Mouse (Mus musculus) neural tube, embryonic 11.5 days (tissue): ENCODE results near the gene Gm20388. TPM values are rescaled to one million over a fixed set of nuclear protein-coding genes. Genes with fewer than 3 reads are reported as not detected.

Experiments used
- ATAC-seq: fragments of 200-750 bp; cut with Nextera tagmentation; 2 replicates; pipeline ENCODE4 v1.8.0; 2017; ENCODE audit warnings: moderate number of reproducible peaks, mild to moderate bottlenecking, moderate TSS enrichment, moderate library complexity; ENCODE audit not compliant: insufficient read depth, low FRiP score, low TSS enrichment
- DNase-seq: peaks from one replicate; pipeline ENCODE4 v3.0.0-alpha.2; 2015; ENCODE audit warnings: low spot score
- H3K27ac ChIP-seq: fragments of 300-500 bp; sonication (generic); 2 replicates; pipeline ENCODE4 v1.5.1; 2014; ENCODE audit warnings: low read depth, mild to moderate bottlenecking, low read length
- H3K27me3 ChIP-seq: fragments of 300-500 bp; sonication (generic); 2 replicates; pipeline ENCODE4 v1.6.1; 2014; ENCODE audit warnings: mild to moderate bottlenecking, low read length, mixed read lengths; ENCODE audit not compliant: control insufficient read depth, insufficient read depth
- H3K36me3 ChIP-seq: fragments of 300-500 bp; sonication (generic); 2 replicates; pipeline ENCODE4 v1.6.1; 2014; ENCODE audit warnings: mild to moderate bottlenecking, low read length, moderate library complexity, mixed read lengths; ENCODE audit not compliant: control insufficient read depth, insufficient read depth
- H3K4me1 ChIP-seq: fragments of 300-500 bp; sonication (generic); 2 replicates; pipeline ENCODE4 v1.6.1; 2014; ENCODE audit warnings: low read length, mixed read lengths; ENCODE audit not compliant: control insufficient read depth, insufficient read depth
- H3K4me2 ChIP-seq: fragments of 300-500 bp; sonication (generic); 2 replicates; pipeline ENCODE4 v1.6.1; 2014; ENCODE audit warnings: low read depth, mild to moderate bottlenecking, moderate library complexity
- H3K4me3 ChIP-seq: fragments of 300-500 bp; sonication (generic); 2 replicates; pipeline ENCODE4 v1.5.1; 2014; ENCODE audit warnings: low read depth, low read length
- H3K9ac ChIP-seq: fragments of 300-500 bp; sonication (generic); 2 replicates; pipeline ENCODE4 v1.6.1; 2014; ENCODE audit warnings: mild to moderate bottlenecking, low read length
- H3K9me3 ChIP-seq: fragments of 300-500 bp; sonication (generic); 2 replicates; pipeline ENCODE4 v1.6.1; 2016; ENCODE audit warnings: low read length; ENCODE audit not compliant: control insufficient read depth
- WGBS: fragments of 180-500 bp; shearing (Covaris S2); extraction: QIAGEN DNeasy Blood & Tissue Kit; methylation state at CpG from one replicate; pipeline ENCODE4 v1.1.7; 2014; 5-methylcytosine and 5-hydroxymethylcytosine counted together
- polyA plus RNA-seq: library from polyadenylated mRNA; unstranded; fragments of >200 nt; fragmentation: Nextera tagmentation; extraction: Ambion mirVana; gene quantifications from 2 replicates; pipeline ENCODE4 v1.2.1, GENCODE M21; 2014

Gm20388 gene
- polyA plus RNA-seq, 1 experiment from 2014 or later: not detected

GRCm38 (mm10) chr8:122639521-122640248, 2729.0 kb downstream of the Gm20388 start:
- WGBS: 41% methylated on average over 16 of the region's 16 CpGs
- Histone ChIP-seq H3K27me3 (no peaks in the 10 kb centered on the region), H3K4me2 (no peak overlapping the region), H3K9me3 (no peaks in the 10 kb centered on the region), H3K4me3 (no peak overlapping the region), H3K36me3 (no peaks in the 10 kb centered on the region), H3K9ac (no peak overlapping the region), H3K4me1 (peaks cover 19% of the 10 kb centered on the region), H3K27ac (no peak overlapping the region; the same call in 1 of the 2 replicates)
- peak; percentile 57 for DNase-seq
- no peak for ATAC-seq

GRCm38 (mm10) chr8:122640825-122641224, 2730.2 kb downstream of the Gm20388 start:
- Histone ChIP-seq H3K27me3 (no peaks in the 10 kb centered on the region), H3K9ac (no peak overlapping the region), H3K36me3 (no peaks in the 10 kb centered on the region), H3K9me3 (no peaks in the 10 kb centered on the region), H3K4me1 (peaks cover 19% of the 10 kb centered on the region), H3K4me3 (no peak overlapping the region), H3K27ac (no peak overlapping the region), H3K4me2 (no peak overlapping the region)
- DNase-seq (no peak), ATAC-seq (no peak)
- 67% methylated on average over 4 of the region's 4 CpGs for WGBS

GRCm38 (mm10) chr8:122641406-122641805, 2730.8 kb downstream of the Gm20388 start:
- ATAC-seq (no peak), DNase-seq (no peak)

DNA sequence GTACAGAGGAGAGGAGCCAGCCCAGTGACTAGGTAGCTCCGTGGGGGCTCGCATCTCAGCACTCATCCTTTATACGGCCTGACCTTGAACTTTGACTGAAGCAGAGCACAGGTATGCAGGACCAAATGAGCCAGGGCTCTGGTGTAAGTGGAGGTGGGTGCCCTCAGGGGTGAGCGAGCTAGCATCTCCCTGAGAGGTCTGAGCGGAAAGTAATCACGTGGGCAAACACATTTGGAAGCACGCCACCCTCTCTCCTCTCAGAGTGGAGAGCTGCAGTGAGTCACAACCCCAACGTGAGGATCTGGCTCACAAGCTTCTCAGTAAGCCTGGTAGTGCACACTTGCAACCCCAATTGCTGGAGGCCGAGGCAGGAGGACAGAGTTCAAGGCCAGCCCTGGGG, 2731.4 kb downstream of the Gm20388 start:
- no peak overlapping the region for H3K4me3 ChIP-seq
- H3K27ac ChIP-seq: no peak overlapping the region
- H3K4me2 ChIP-seq: no peak overlapping the region
- ATAC-seq (no peak), DNase-seq (no peak)
- H3K9ac ChIP-seq: no peak overlapping the region
- no peaks in the 10 kb centered on the region for H3K36me3 ChIP-seq
- H3K4me1 ChIP-seq: peaks cover 19% of the 10 kb centered on the region
- H3K27me3 ChIP-seq: no peaks in the 10 kb centered on the region
- H3K9me3 ChIP-seq: no peaks in the 10 kb centered on the region
- 74% methylated on average over 9 of the region's 9 CpGs for WGBS

More at GRCm38 (mm10) chr8:122641406-122641805, 2730.8 kb downstream of the Gm20388 start:
- Histone ChIP-seq H3K4me1 (peaks cover 19% of the 10 kb centered on the region), H3K27me3 (no peaks in the 10 kb centered on the region), H3K4me2 (no peak overlapping the region), H3K27ac (no peak overlapping the region), H3K4me3 (no peak overlapping the region), H3K9ac (no peak overlapping the region), H3K9me3 (no peaks in the 10 kb centered on the region), H3K36me3 (no peaks in the 10 kb centered on the region)
- WGBS: 78% methylated on average over 15 of the region's 15 CpGs

DNA sequence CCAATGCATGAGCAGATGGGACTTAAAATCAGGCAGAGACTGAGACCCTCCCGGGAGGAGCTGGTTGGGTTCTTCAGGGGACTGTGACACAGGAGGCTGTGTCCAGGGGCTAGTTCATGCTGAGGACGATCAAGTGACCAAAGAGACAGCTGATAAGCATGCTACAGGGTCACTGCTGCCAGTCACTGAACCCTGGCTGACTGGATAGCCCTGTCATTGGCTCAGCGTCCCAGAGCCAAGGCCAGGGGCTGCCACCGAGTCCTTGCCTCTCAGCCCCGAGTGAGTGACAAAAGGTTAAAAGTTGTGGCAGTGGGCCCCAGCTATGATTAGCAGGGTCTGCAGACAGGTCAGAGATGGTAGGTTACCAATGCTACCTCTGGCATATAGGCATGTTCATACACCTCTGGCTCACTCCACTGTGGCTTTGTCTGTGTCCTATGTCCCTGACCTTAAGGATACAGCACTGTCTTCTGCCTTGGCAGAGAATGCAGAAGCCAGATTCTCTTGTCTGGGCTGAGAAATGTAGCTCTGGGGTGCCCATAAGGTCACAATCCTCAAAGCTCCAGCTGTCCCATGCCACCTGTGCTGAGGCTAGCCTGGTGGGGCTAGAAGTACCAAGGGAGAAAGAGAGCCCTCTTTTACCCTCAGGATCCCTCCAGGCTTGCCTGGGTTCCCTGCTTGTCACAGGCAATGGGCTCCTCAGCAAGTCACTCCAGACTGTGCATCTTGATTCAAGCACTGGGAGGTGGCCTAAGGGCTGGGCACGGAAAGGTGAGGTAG, 2733.7 kb downstream of the Gm20388 start:
- no peaks in the 10 kb centered on the region for H3K36me3 ChIP-seq
- no peak overlapping the region for H3K4me3 ChIP-seq
- ATAC-seq (no peak), DNase-seq (no peak)
- no peak overlapping the region for H3K4me2 ChIP-seq
- no peaks in the 10 kb centered on the region for H3K9me3 ChIP-seq
- no peak overlapping the region for H3K9ac ChIP-seq
- peaks cover 9% of the 10 kb centered on the region for H3K4me1 ChIP-seq
- H3K27ac ChIP-seq: no peak overlapping the region
- H3K27me3 ChIP-seq: no peaks in the 10 kb centered on the region
- 78% methylated on average over 6 of the region's 6 CpGs for WGBS

GRCm38 (mm10) chr8:122646337-122646736, 2735.7 kb downstream of the Gm20388 start:
- Histone ChIP-seq H3K36me3 (no peaks in the 10 kb centered on the region), H3K27me3 (no peaks in the 10 kb centered on the region), H3K9ac (no peak overlapping the region), H3K27ac (no peak overlapping the region), H3K4me2 (no peak overlapping the region), H3K4me3 (no peak overlapping the region), H3K9me3 (no peaks in the 10 kb centered on the region), H3K4me1 (0 out of 2 replicates have a peak, but pooled peaks cover 3% of the 10 kb centered on the region)
- DNase-seq (no peak), ATAC-seq (no peak)
- WGBS: 90% methylated on average over 16 of the region's 16 CpGs

GRCm38 (mm10) chr8:122648192-122648970, 2737.7 kb downstream of the Gm20388 start:
- no peak for DNase-seq
- Histone ChIP-seq H3K9me3 (no peaks in the 10 kb centered on the region), H3K36me3 (no peaks in the 10 kb centered on the region), H3K27me3 (no peaks in the 10 kb centered on the region), H3K4me1 (0 out of 2 replicates have a peak, but pooled peaks cover 7% of the 10 kb centered on the region), H3K4me2 (no peak overlapping the region), H3K9ac (no peak overlapping the region), H3K4me3 (no peak overlapping the region), H3K27ac (no peak overlapping the region)
- ATAC-seq: no peak
- WGBS: 68% methylated on average over 15 of the region's 15 CpGs

DNA sequence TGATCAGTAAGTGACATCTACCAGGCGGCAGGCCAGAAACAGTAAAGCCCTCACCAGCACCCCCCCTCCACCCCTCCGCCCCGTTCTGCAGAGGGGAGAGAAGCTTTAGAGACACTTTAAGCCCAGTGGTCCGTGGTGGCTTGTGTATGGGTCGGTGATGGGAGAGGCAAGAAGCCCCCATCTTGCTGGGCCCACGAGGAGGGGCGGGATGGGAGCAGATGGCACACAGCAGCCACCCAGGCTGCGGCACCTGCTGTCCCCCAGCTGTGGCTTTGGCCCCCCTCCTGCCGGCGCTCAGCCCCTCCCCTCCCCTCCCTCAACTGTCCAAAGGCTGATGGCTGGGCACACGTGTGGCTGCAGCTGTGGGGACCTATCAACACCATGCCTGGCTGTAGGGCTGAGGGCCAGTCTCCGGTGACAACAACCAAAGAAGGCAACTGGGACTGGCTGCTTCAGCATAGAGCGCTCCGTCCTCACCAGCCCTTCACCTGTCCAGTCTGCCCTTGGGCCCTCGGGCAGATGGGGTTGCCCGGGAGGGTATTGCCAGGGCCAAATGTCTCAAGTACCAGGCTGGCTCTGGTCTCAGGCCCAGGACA, 2740.8 kb downstream of the Gm20388 start:
- Histone ChIP-seq H3K4me1 (peaks cover 7% of the 10 kb centered on the region; the same call in 1 of the 2 replicates), H3K4me3 (no peak overlapping the region), H3K27me3 (no peaks in the 10 kb centered on the region), H3K9me3 (no peaks in the 10 kb centered on the region), H3K4me2 (no peak overlapping the region), H3K9ac (no peak overlapping the region), H3K36me3 (no peaks in the 10 kb centered on the region), H3K27ac (no peak overlapping the region)
- DNase-seq (peak; percentile 41), ATAC-seq (peak; percentile 38; the same call in 1 of the 2 replicates)
- WGBS: 67% methylated on average over 15 of the region's 16 CpGs
